Mouse (Mus musculus): ENCODE results near the gene Fate1.

DNA sequence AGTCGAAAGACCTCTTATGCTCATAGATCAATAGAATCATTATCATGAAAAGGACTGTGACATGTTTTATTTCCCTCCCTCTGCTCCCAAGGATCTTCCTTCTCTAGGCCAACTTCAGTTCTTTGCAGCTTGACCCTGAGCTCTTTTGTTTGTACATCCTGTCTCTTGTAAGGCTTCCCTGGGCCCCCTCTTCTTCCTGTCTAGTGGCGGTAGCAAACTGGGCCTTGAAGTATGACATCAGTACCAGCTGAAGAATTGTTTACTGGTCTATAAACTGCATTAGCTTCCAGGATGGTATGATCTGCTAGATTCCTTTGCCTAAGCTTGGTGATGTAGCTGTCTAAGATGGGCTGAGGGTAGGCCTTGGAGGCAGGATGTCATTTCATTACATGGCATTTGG, 8.5 kb downstream of the Fate1 start:
- TF ChIP-seq MAX (IDR thresholded peaks at IDR 0.05; ENCODE audit: low read length) (no peak), RCOR1 (conservative IDR thresholded peaks at IDR 0.05; ENCODE audit: low read depth, low read length) (no peak), POLR2A (IDR thresholded peaks at IDR 0.05; ENCODE audit: low read depth, low read length) (no peak), CTCF (conservative IDR thresholded peaks at IDR 0.05 in 1 of 2, IDR thresholded peaks at IDR 0.05 in 1 of 2; ENCODE audit: low read depth in 2 of 2, low read length in 2 of 2) (no peak), MXI1 (IDR thresholded peaks at IDR 0.05; ENCODE audit: low read depth, low read length) (no peak), BHLHE40 (IDR thresholded peaks at IDR 0.05; ENCODE audit: low read depth, low read length) (no peak), MAFK (IDR thresholded peaks at IDR 0.05; ENCODE audit: insufficient replicate concordance, low read length) (no peak), MYC (IDR thresholded peaks at IDR 0.05; ENCODE audit: low read depth, low read length) (no peak), E2F4 (IDR thresholded peaks at IDR 0.05; ENCODE audit: insufficient replicate concordance, low read depth, low read length) (no peak), MAZ (IDR thresholded peaks at IDR 0.05; ENCODE audit: low read depth, low read length) (no peak)

All from CH12.LX (cell line).